Mouse (Mus musculus) CH12.LX (cell line): Measurements from ENCODE around the gene Ankzf1. TPM values are rescaled to one million over a fixed set of nuclear protein-coding genes. Genes with fewer than 3 reads are reported as not detected.

ENCODE experiments used
- DNase-seq: peaks from one replicate; pipeline ENCODE4 v3.0.0-alpha.2; 2013; ENCODE audit errors: extremely low read depth
- H3K27ac ChIP-seq: 2 replicates; pipeline ENCODE4 v1.5.1; 2012; ENCODE audit warnings: low read depth, mild to moderate bottlenecking, control low read depth, moderate library complexity; ENCODE audit not compliant: insufficient read depth
- H3K27me3 ChIP-seq: replicated peaks from 2 replicates; pipeline ENCODE3; 2012; ENCODE audit warnings: inconsistent platforms
- H3K36me3 ChIP-seq, 2 experiments: replicated peaks in 1 of 2; 2 replicates each; pipeline versions ENCODE3 to v1.6.1; 2012; ENCODE audit warnings: inconsistent platforms in 1 of 2, low read length in 1 of 2, mild to moderate bottlenecking in 1 of 2, mixed read lengths in 1 of 2, moderate library complexity in 1 of 2; ENCODE audit not compliant: control insufficient read depth in 1 of 2, insufficient read depth in 1 of 2
- H3K4me1 ChIP-seq, 2 experiments: 2 replicates each; pipeline ENCODE4 v1.6.1; 2012; ENCODE audit warnings: inconsistent platforms in 1 of 2, moderate library complexity in 1 of 2; ENCODE audit not compliant: insufficient read depth in 2 of 2, control insufficient read depth in 1 of 2
- H3K4me2 ChIP-seq: 2 replicates; pipeline ENCODE4 v1.6.1; 2012; ENCODE audit warnings: low read depth, mild to moderate bottlenecking, control low read depth; ENCODE audit not compliant: poor library complexity, insufficient read depth, severe bottlenecking
- H3K4me3 ChIP-seq, 3 experiments: fragments of 150-350 bp in 1 of 3; sonication (generic) in 1 of 3; replicated peaks in 1 of 3; 2 replicates each; pipeline versions ENCODE3 to v1.5.1; 2011 to 2012; ENCODE audit warnings: low read depth in 2 of 3, low read length in 2 of 3, mild to moderate bottlenecking in 2 of 3, moderate library complexity in 2 of 3, control low read depth in 1 of 3, improper control_type of control experiment in 1 of 3, inconsistent platforms in 1 of 3, mixed read lengths in 1 of 3; ENCODE audit not compliant: poor library complexity in 1 of 3
- H3K79me2 ChIP-seq: replicated peaks from 2 replicates; pipeline ENCODE4 v1.6.1; 2012; ENCODE audit warnings: mild to moderate bottlenecking, moderate library complexity; ENCODE audit not compliant: control insufficient read depth, poor library complexity, insufficient read depth, severe bottlenecking; ENCODE audit errors: extremely low read depth
- H3K9ac ChIP-seq: 2 replicates; pipeline ENCODE4 v1.6.1; 2012; ENCODE audit warnings: low read depth, mild to moderate bottlenecking, control low read depth, moderate library complexity; ENCODE audit not compliant: insufficient read depth
- H3K9me3 ChIP-seq: replicated peaks from 2 replicates; pipeline ENCODE3; 2012; ENCODE audit warnings: low read length, inconsistent platforms, mixed read lengths
- BHLHE40 ChIP-seq: IDR thresholded peaks from 2 replicates; pipeline ENCODE4 v1.6.1; 2011; ENCODE audit warnings: mild to moderate bottlenecking, low read depth, low read length, improper control_type of control experiment
- CHD1 ChIP-seq: IDR thresholded peaks from 2 replicates; pipeline ENCODE4 v1.6.1; 2012; ENCODE audit warnings: low read depth, low read length, improper control_type of control experiment, inconsistent platforms
- CHD2 ChIP-seq: IDR thresholded peaks from 2 replicates; pipeline ENCODE4 v1.6.1; 2011; ENCODE audit warnings: low read length, improper control_type of control experiment
- E2F4 ChIP-seq: IDR thresholded peaks from 2 replicates; pipeline ENCODE4 v1.6.1; 2011; ENCODE audit warnings: low read depth, low read length, improper control_type of control experiment; ENCODE audit not compliant: insufficient replicate concordance
- GABPA ChIP-seq: IDR thresholded peaks from 2 replicates; pipeline ENCODE4 v1.6.1; 2012; ENCODE audit warnings: low read depth, low read length, improper control_type of control experiment, inconsistent platforms; ENCODE audit not compliant: insufficient replicate concordance
- HCFC1 ChIP-seq: IDR thresholded peaks from 2 replicates; pipeline ENCODE4 v1.6.1; 2012; ENCODE audit warnings: low read depth, mild to moderate bottlenecking, inconsistent platforms, low read length, improper control_type of control experiment
- IRF4 ChIP-seq: IDR thresholded peaks from 2 replicates; pipeline ENCODE4 v1.6.1; 2014; ENCODE audit warnings: low read depth, mild to moderate bottlenecking, inconsistent platforms, low read length, improper control_type of control experiment
- JUN ChIP-seq: IDR thresholded peaks from 2 replicates; pipeline ENCODE4 v1.6.1; 2011; ENCODE audit warnings: low read depth, mild to moderate bottlenecking, low read length, improper control_type of control experiment, moderate library complexity; ENCODE audit not compliant: insufficient read depth
- JUND ChIP-seq: conservative IDR thresholded peaks from 2 replicates; pipeline ENCODE4 v1.6.1; 2011; ENCODE audit warnings: low read depth, low read length, improper control_type of control experiment
- KAT2A ChIP-seq: IDR thresholded peaks from 2 replicates; pipeline ENCODE4 v1.6.1; 2012; ENCODE audit warnings: low read length, improper control_type of control experiment, inconsistent platforms; ENCODE audit not compliant: insufficient replicate concordance
- MAFK ChIP-seq: IDR thresholded peaks from 2 replicates; pipeline ENCODE4 v1.6.1; 2011; ENCODE audit warnings: low read length, improper control_type of control experiment; ENCODE audit not compliant: insufficient replicate concordance
- MAX ChIP-seq: IDR thresholded peaks from 2 replicates; pipeline ENCODE4 v1.6.1; 2011; ENCODE audit warnings: low read length, improper control_type of control experiment
- MAZ ChIP-seq: IDR thresholded peaks from 2 replicates; pipeline ENCODE4 v1.6.1; 2012; ENCODE audit warnings: low read depth, mild to moderate bottlenecking, inconsistent platforms, low read length, improper control_type of control experiment, moderate library complexity
- MEF2A ChIP-seq: IDR thresholded peaks from 2 replicates; pipeline ENCODE4 v1.6.1; 2014; ENCODE audit warnings: low read depth, mild to moderate bottlenecking, inconsistent platforms, low read length, improper control_type of control experiment, borderline replicate concordance
- MXI1 ChIP-seq: IDR thresholded peaks from 2 replicates; pipeline ENCODE4 v1.6.1; 2011; ENCODE audit warnings: mild to moderate bottlenecking, low read depth, low read length, improper control_type of control experiment
- POLR2A ChIP-seq: IDR thresholded peaks from 2 replicates; pipeline ENCODE4 v1.6.1; 2011; ENCODE audit warnings: low read depth, mild to moderate bottlenecking, improper control_type of control experiment, low read length
- RAD21 ChIP-seq: IDR thresholded peaks from 2 replicates; pipeline ENCODE4 v1.6.1; 2011; ENCODE audit warnings: low read depth, mild to moderate bottlenecking, low read length, improper control_type of control experiment, moderate library complexity
- SMC3 ChIP-seq: IDR thresholded peaks from 2 replicates; pipeline ENCODE4 v1.6.1; 2011; ENCODE audit warnings: low read depth, low read length, improper control_type of control experiment
- TCF12 ChIP-seq: IDR thresholded peaks from 2 replicates; pipeline ENCODE4 v1.6.1; 2014; ENCODE audit warnings: low read depth, mild to moderate bottlenecking, inconsistent platforms, low read length, improper control_type of control experiment
- USF2 ChIP-seq: conservative IDR thresholded peaks from 2 replicates; pipeline ENCODE4 v1.6.1; 2011; ENCODE audit warnings: low read depth, low read length, improper control_type of control experiment
- ZKSCAN1 ChIP-seq: IDR thresholded peaks from 2 replicates; pipeline ENCODE4 v1.6.1; 2012; ENCODE audit warnings: low read depth, inconsistent platforms, low read length, improper control_type of control experiment, borderline replicate concordance
- ZMIZ1 ChIP-seq: IDR thresholded peaks from 2 replicates; pipeline ENCODE4 v1.6.1; 2012; ENCODE audit warnings: low read depth, mild to moderate bottlenecking, inconsistent platforms, low read length, improper control_type of control experiment
- ZNF384 ChIP-seq: IDR thresholded peaks from 2 replicates; pipeline ENCODE4 v1.6.1; 2012; ENCODE audit warnings: low read depth, low read length, improper control_type of control experiment, inconsistent platforms
- dilution Hi-C: fragments of 300-500 bp; cut with MboI; formaldehyde crosslinking; loops from 2 replicates; pipeline ENCODE4 v1.14.3; 2020; ENCODE audit warnings: low sequenced_read_pairs; ENCODE audit not compliant: extremely low pct_unique_long_range_greater_than_20kb, extremely low pct_ligation_motif_present
- in situ Hi-C: fragments of 300-500 bp; cut with MboI; formaldehyde crosslinking; loops from 3 replicates; pipeline ENCODE4 v1.14.3; 2019; ENCODE audit warnings: low sequenced_read_pairs, low pct_ligation_motif_present, low pct_unique_long_range_greater_than_20kb, mixed read lengths
- polyA plus RNA-seq: library from polyadenylated mRNA; unstranded; fragments of >175 nt; gene quantifications from 2 replicates; pipeline ENCODE4 v1.2.1, GENCODE M21; 2012; ENCODE audit warnings: low read depth; ENCODE audit not compliant: insufficient read length
- total RNA-seq, 2 experiments: library from RNA; depleted of rRNA; stranded (reverse); fragments of 300-350 nt in 1 of 2; fragments of >200 nt in 1 of 2; gene quantifications; 2 replicates each; pipeline ENCODE4 v1.2.3; 2012 to 2014

Ankzf1 gene
- total and polyA plus RNA-seq, 3 experiments, result 13.3 to 20.4 (median 19.6) TPM

GRCm38 (mm10) chr1:75211141-75211708, 19.3 kb downstream of the Ankzf1 start:
- Histone ChIP-seq H3K79me2 (peaks cover 21% of the 10 kb centered on the region), H3K27me3 (no peaks in the 10 kb centered on the region), H3K9ac (peak overlapping the region; percentile 93), H3K36me3 (peaks cover 41 to 51% of the 10 kb centered on the region in 2 experiments), H3K4me3 (peak overlapping the region; percentile 83 to 96 (median 91)), H3K9me3 (no peaks in the 10 kb centered on the region), H3K27ac (no peak overlapping the region), H3K4me1 (peaks cover 16 to 71% of the 10 kb centered on the region in 2 experiments), H3K4me2 (peak overlapping the region; percentile 72; the same call in 1 of the 2 replicates)
- in situ Hi-C loops (no loop called here), dilution Hi-C loops (no loop called here)
- DNase-seq, result no peak
- TF ChIP-seq HCFC1, result no peak
- TF ChIP-seq IRF4, result no peak
- no peak for TF ChIP-seq MAFK
- no peak for TF ChIP-seq SMC3
- no peak for TF ChIP-seq MAZ
- no peak for TF ChIP-seq JUND
- TF ChIP-seq TCF12, result no peak
- TF ChIP-seq POLR2A, result no peak
- no peak for TF ChIP-seq ZMIZ1
- TF ChIP-seq BHLHE40, result no peak
- no peak for TF ChIP-seq MAX
- no peak for TF ChIP-seq MXI1
- no peak for TF ChIP-seq E2F4
- no peak for TF ChIP-seq GABPA
- no peak for TF ChIP-seq JUN
- no peak for TF ChIP-seq RAD21
- no peak for TF ChIP-seq ZKSCAN1
- TF ChIP-seq CHD1, result no peak

GRCm38 (mm10) chr1:75212542-75212941, 20.6 kb downstream of the Ankzf1 start:
- no peak for DNase-seq
- H3K4me2 ChIP-seq, result no peak overlapping the region
- H3K27ac ChIP-seq, result no peak overlapping the region
- H3K79me2 ChIP-seq, result peaks cover 34% of the 10 kb centered on the region
- H3K36me3 ChIP-seq, result peaks cover 47 to 62% of the 10 kb centered on the region in 2 experiments
- H3K4me3 ChIP-seq, result no peak overlapping the region
- dilution Hi-C loops (no loop called here), in situ Hi-C loops (no loop called here)
- no peaks in the 10 kb centered on the region for H3K27me3 ChIP-seq
- no peaks in the 10 kb centered on the region for H3K9me3 ChIP-seq
- TF ChIP-seq MXI1 (no peak), KAT2A (no peak), USF2 (no peak), ZNF384 (no peak), CHD2 (no peak), ZMIZ1 (no peak), JUN (no peak), MEF2A (no peak)
- H3K4me1 ChIP-seq, result peaks cover 23 to 79% of the 10 kb centered on the region in 2 experiments
- H3K9ac ChIP-seq, result no peak overlapping the region
